ENCODE assay signal across 11 mouse cellular contexts in the genomic region with DNA sequence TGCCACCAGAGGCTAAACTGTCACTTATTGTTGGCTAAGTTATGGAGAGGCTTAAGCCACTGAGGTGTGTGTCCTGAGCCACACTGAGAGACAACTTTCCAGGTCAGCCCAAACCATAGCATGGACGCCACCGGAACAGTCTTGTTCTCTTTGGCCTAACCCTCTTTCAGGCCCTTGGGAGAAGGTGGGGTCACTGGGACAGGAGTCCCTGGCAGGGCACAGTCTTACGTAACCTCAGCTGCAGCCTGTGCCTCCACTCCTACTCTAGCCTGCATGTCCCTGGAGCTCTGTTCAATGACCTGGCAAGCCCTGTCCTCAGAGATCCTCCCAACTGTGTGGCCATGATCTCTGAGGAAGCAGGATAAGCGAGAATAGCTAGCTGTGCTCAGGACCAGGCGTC. TPM values are rescaled to one million over a fixed set of nuclear protein-coding genes. Genes with fewer than 3 reads are reported as not detected.
A peak's percentile ranks its signal among the peaks of the same experiment; 100 is the strongest.
DNase-seq lines count a peak whose midpoint lies in the region; ATAC-seq lines count a peak whose summit lies in the region.
"Had no signal": no experiment of that assay in that cellular context is flagged by ENCODE, and none has a peak within 500 bp of the region (broad histone marks: within the 10 kb centered on the region; RNA-seq: fewer than 3 reads in every experiment).

No protein-coding gene starts in this region.

- H3K27me3 ChIP-seq in hindbrain, embryonic 10.5 days (ENCODE audit: insufficient read depth, poor library complexity, severe bottlenecking), result no peaks in the 10 kb centered on the region
- no peaks in the 10 kb centered on the region for H3K27me3 ChIP-seq in hindbrain, embryonic 16.5 days (replicated peaks; ENCODE audit: control insufficient read depth, insufficient read depth, low read length)
- H3K27me3 ChIP-seq in heart, embryonic 12.5 days (replicated peaks), result peaks cover 3% of the 10 kb centered on the region; the same call in 1 of the 2 replicates
- H3K27me3 ChIP-seq in limb, embryonic 10.5 days (ENCODE audit: low read depth, poor library complexity, severe bottlenecking), result no peaks in the 10 kb centered on the region
- no peaks in the 10 kb centered on the region for H3K27me3 ChIP-seq in midbrain, embryonic 15.5 days (replicated peaks)
- H3K27me3 ChIP-seq: forebrain, embryonic 13.5 days had no signal

- H3K9ac ChIP-seq in hindbrain, embryonic 16.5 days (ENCODE audit: low read depth, low read length), result no peak overlapping the region
- no peak overlapping the region for H3K9ac ChIP-seq in heart, embryonic 12.5 days
- no peak overlapping the region for H3K9ac ChIP-seq in midbrain, embryonic 15.5 days
- H3K9ac ChIP-seq: forebrain, embryonic 13.5 days had no signal

- H3K4me3 ChIP-seq in hindbrain, embryonic 10.5 days, result no peak overlapping the region
- H3K4me3 ChIP-seq in hindbrain, embryonic 16.5 days (ENCODE audit: low read length), result no peak overlapping the region
- no peak overlapping the region for H3K4me3 ChIP-seq in heart, embryonic 12.5 days
- no peak overlapping the region for H3K4me3 ChIP-seq in limb, embryonic 10.5 days
- no peak overlapping the region for H3K4me3 ChIP-seq in midbrain, embryonic 15.5 days
- H3K4me3 ChIP-seq: forebrain, embryonic 13.5 days had no signal

- DNase-seq in hindbrain, embryonic 10.5 days (ENCODE audit: low spot score), result no peak
- DNase-seq in adrenal gland, postnatal 36 days, result peak; percentile 42 to 57
- no peak for DNase-seq in limb, embryonic 10.5 days (ENCODE audit: low spot score)
- DNase-seq in frontal cortex, postnatal 14 days (ENCODE audit: low spot score in 2 of 2), result no peak
- DNase-seq in neural tube, embryonic 10.5 days (ENCODE audit: extremely low spot score, low spot score), result no peak

- ATAC-seq in hindbrain, embryonic 16.5 days, result no peak
- no peak for ATAC-seq in heart, embryonic 12.5 days (ENCODE audit: insufficient number of reproducible peaks, low FRiP score)
- ATAC-seq in midbrain, embryonic 15.5 days (replicated peaks), result no peak
- ATAC-seq: forebrain, embryonic 13.5 days had no signal

- 87% methylated on average over 5 of the region's 5 CpGs for WGBS in hindbrain, embryonic 10.5 days
- 91% methylated on average over 5 of the region's 5 CpGs for WGBS in hindbrain, embryonic 16.5 days
- 91% methylated on average over 5 of the region's 5 CpGs for WGBS in heart, embryonic 12.5 days
- WGBS in limb, embryonic 10.5 days, result 97% methylated on average over 5 of the region's 5 CpGs
- 90% methylated on average over 5 of the region's 5 CpGs for WGBS in midbrain, embryonic 15.5 days

- H3K9me3 ChIP-seq in hindbrain, embryonic 10.5 days, result no peaks in the 10 kb centered on the region
- H3K9me3 ChIP-seq in hindbrain, embryonic 16.5 days (ENCODE audit: control insufficient read depth, low read length), result no peaks in the 10 kb centered on the region
- H3K9me3 ChIP-seq in heart, embryonic 12.5 days (replicated peaks), result no peaks in the 10 kb centered on the region
- no peaks in the 10 kb centered on the region for H3K9me3 ChIP-seq in limb, embryonic 10.5 days (replicated peaks)
- H3K9me3 ChIP-seq in midbrain, embryonic 15.5 days, result no peaks in the 10 kb centered on the region
- H3K9me3 ChIP-seq: forebrain, embryonic 13.5 days had no signal

- no peaks in the 10 kb centered on the region for H3K36me3 ChIP-seq in hindbrain, embryonic 10.5 days
- H3K36me3 ChIP-seq in hindbrain, embryonic 16.5 days (ENCODE audit: control insufficient read depth, insufficient read depth, low read length), result no peaks in the 10 kb centered on the region
- H3K36me3 ChIP-seq in heart, embryonic 12.5 days, result 0 out of 2 replicates have a peak, but pooled peaks cover 2% of the 10 kb centered on the region
- H3K36me3 ChIP-seq in limb, embryonic 10.5 days, result no peaks in the 10 kb centered on the region
- H3K36me3 ChIP-seq in midbrain, embryonic 15.5 days (replicated peaks), result no peaks in the 10 kb centered on the region

- H3K4me1 ChIP-seq in hindbrain, embryonic 10.5 days (replicated peaks), result peaks cover 20% of the 10 kb centered on the region
- H3K4me1 ChIP-seq in hindbrain, embryonic 16.5 days (ENCODE audit: control insufficient read depth, insufficient read depth, low read depth, low read length), result no peaks in the 10 kb centered on the region; the same call in 1 of the 2 replicates
- peaks cover 92% of the 10 kb centered on the region for H3K4me1 ChIP-seq in heart, embryonic 12.5 days (replicated peaks)
- peaks cover 76% of the 10 kb centered on the region for H3K4me1 ChIP-seq in limb, embryonic 10.5 days
- H3K4me1 ChIP-seq in midbrain, embryonic 15.5 days, result no peaks in the 10 kb centered on the region
- H3K4me1 ChIP-seq: forebrain, embryonic 13.5 days had no signal

- peak overlapping the region; percentile 8; the same call in 1 of the 2 replicates for H3K27ac ChIP-seq in hindbrain, embryonic 10.5 days
- no peak overlapping the region for H3K27ac ChIP-seq in hindbrain, embryonic 16.5 days (ENCODE audit: low read depth, low read length)
- H3K27ac ChIP-seq in heart, embryonic 12.5 days (ENCODE audit: poor library complexity, severe bottlenecking), result peak overlapping the region; percentile 82
- peak overlapping the region; percentile 91 for H3K27ac ChIP-seq in limb, embryonic 10.5 days
- no peak overlapping the region for H3K27ac ChIP-seq in midbrain, embryonic 15.5 days
- H3K27ac ChIP-seq: forebrain, embryonic 13.5 days had no signal

- H3K4me2 ChIP-seq in hindbrain, embryonic 16.5 days (ENCODE audit: low read length), result no peak overlapping the region
- no peak overlapping the region for H3K4me2 ChIP-seq in heart, embryonic 12.5 days
- H3K4me2 ChIP-seq in midbrain, embryonic 15.5 days, result no peak overlapping the region
- H3K4me2 ChIP-seq: forebrain, embryonic 13.5 days; midbrain, embryonic 11.5 days had no signal

RNA-seq across cellular contexts. Expression of a gene that starts 41.0 kb away (rescaled TPM):
- polyA plus RNA-seq in hindbrain, embryonic 10.5 days (2016; fragmentation: Nextera tagmentation; extraction: Ambion mirVana), result 1.9 and 3.9 TPM in 2 replicates
- 9.1 and 10.2 TPM in 2 replicates for polyA plus RNA-seq in hindbrain, embryonic 16.5 days (2015; fragmentation: Nextera tagmentation; extraction: Ambion mirVana)
- 1 to 10 TPM; 7.8 to 9.2 TPM for total RNA-seq in adrenal gland, postnatal 36 days (2021)
- polyA plus RNA-seq in heart, embryonic 12.5 days (2016; fragmentation: Nextera tagmentation; extraction: Ambion mirVana), result 19.0 and 22.5 TPM in 2 replicates
- 2.5 and 3.1 TPM in 2 replicates for polyA plus RNA-seq in limb, embryonic 10.5 days (2016; fragmentation: Nextera tagmentation; extraction: Ambion mirVana)
- polyA plus RNA-seq in midbrain, embryonic 15.5 days (2015; fragmentation: Nextera tagmentation; extraction: Ambion mirVana), result 4.6 and 6.5 TPM in 2 replicates
- total RNA-seq: neutrophil, adult 5-6 weeks had no signal

RNA-seq across cellular contexts. Expression of a gene that starts 42.1 kb away (rescaled TPM):
- polyA plus RNA-seq in hindbrain, embryonic 10.5 days (2016; fragmentation: Nextera tagmentation; extraction: Ambion mirVana), result 4.3 and 4.9 TPM in 2 replicates
- polyA plus RNA-seq in hindbrain, embryonic 16.5 days (2015; fragmentation: Nextera tagmentation; extraction: Ambion mirVana), result 4.9 and 5.8 TPM in 2 replicates
- 100 to 1,000 TPM; 276 to 331 TPM for total RNA-seq in adrenal gland, postnatal 36 days (2021)
- polyA plus RNA-seq in heart, embryonic 12.5 days (2016; fragmentation: Nextera tagmentation; extraction: Ambion mirVana), result 0.15 and 0.28 TPM in 2 replicates
- not detected in 2 replicates for polyA plus RNA-seq in limb, embryonic 10.5 days (2016; fragmentation: Nextera tagmentation; extraction: Ambion mirVana)
- 0.65 and 3.6 TPM in 2 replicates for polyA plus RNA-seq in midbrain, embryonic 15.5 days (2015; fragmentation: Nextera tagmentation; extraction: Ambion mirVana)
- total RNA-seq: neutrophil, adult 5-6 weeks had no signal
- polyA plus RNA-seq: forebrain, embryonic 13.5 days had no signal

Comparison
In these comparisons a context has a peak if more than half of its experiments do, and no peak if none do; other contexts are left out.
1. H3K27ac ChIP-seq: peak in hindbrain, embryonic 10.5 days (single experiment), heart, embryonic 12.5 days (single experiment) and limb, embryonic 10.5 days (single experiment); none in hindbrain, embryonic 16.5 days (single experiment) and midbrain, embryonic 15.5 days (single experiment).
2. DNase-seq: peak in adrenal gland, postnatal 36 days (2 of 2); none in hindbrain, embryonic 10.5 days (single experiment), limb, embryonic 10.5 days (single experiment), frontal cortex, postnatal 14 days (0 of 2) and neural tube, embryonic 10.5 days (single experiment).